Mouse (Mus musculus) megakaryocyte, embryonic 14.5 days (primary cell): ENCODE measurements at regions not wholly inside any gene's neighbourhood (a gene's known extent, or its start where the extent isn't known, plus 50 kb on each side); places are given as distances from the start of the nearest gene placed in this dataset.

Experiments
- FLI1 ChIP-seq: IDR thresholded peaks from 2 replicates; pipeline ENCODE4 v1.6.1; 2012; ENCODE audit warnings: low read length, inconsistent platforms, mixed read lengths
- GATA1 ChIP-seq: IDR thresholded peaks from 3 replicates; pipeline ENCODE4 v1.6.1; 2012; ENCODE audit warnings: mixed read lengths, low read length, inconsistent platforms, borderline replicate concordance

- TF ChIP-seq GATA1: no peak
- TF ChIP-seq FLI1: no peak
These were observed 56.7 kb upstream of the Rapgef5 start for GRCm38 (mm10) chr12:117459541-117459940.
